ENCODE assay signal across 8 mouse cellular contexts in genomic region chr11:118775753-118776152, GRCm38 (mm10).
DNase-seq lines count a peak whose midpoint lies in the region; ATAC-seq and TF ChIP-seq lines count a peak whose summit lies in the region.

No protein-coding gene starts in this region.

- DNase-seq in intestine, embryonic 14.5 days (ENCODE audit: low spot score): peak; percentile 67
- DNase-seq in c-Kit-positive CD71-positive TER-119-positive erythroid progenitor cells, embryonic 14.5 days (ENCODE audit: low spot score): peak; percentile 5
- peak; percentile 2 to 74 for DNase-seq in kidney, postnatal 36 days
- DNase-seq in left cerebral cortex, postnatal 14 days (ENCODE audit: low spot score in 2 of 2): no peak
- DNase-seq in cerebellum, adult 9-10 months: no peak

- no peaks in the 10 kb centered on the region for H3K9me3 ChIP-seq in intestine, embryonic 14.5 days (ENCODE audit: control insufficient read depth, low read length)
- H3K9me3 ChIP-seq in intestine, embryonic 16.5 days (ENCODE audit: control insufficient read depth, low read length): no peaks in the 10 kb centered on the region
- no peaks in the 10 kb centered on the region for H3K9me3 ChIP-seq in ES-Bruce4 (replicated peaks; ENCODE audit: control insufficient read depth, insufficient read depth, low read length, poor library complexity, severe bottlenecking)

- TF ChIP-seq CTCF in ES-Bruce4 (IDR thresholded peaks at IDR 0.05; ENCODE audit: low read depth, low read length): peak; percentile 82
- peak; percentile 79; the same call in 1 of the 2 replicates for TF ChIP-seq CTCF in olfactory bulb, adult 2 months (IDR thresholded peaks at IDR 0.05; ENCODE audit: insufficient read depth, low read depth, low read length)

- 0 out of 2 replicates have a peak, but pooled peaks have one; percentile 14 for TF ChIP-seq EP300 in ES-Bruce4 (IDR thresholded peaks at IDR 0.05; ENCODE audit: insufficient read depth, low read depth, low read length)

- 15% methylated on average over 3 of the region's 3 CpGs for WGBS in intestine, embryonic 14.5 days
- 17% methylated on average over 3 of the region's 3 CpGs for WGBS in intestine, embryonic 16.5 days
- WGBS in olfactory bulb, adult 2 months: 24% methylated on average over 3 of the region's 3 CpGs

- no peaks in the 10 kb centered on the region for H3K36me3 ChIP-seq in intestine, embryonic 14.5 days (ENCODE audit: control insufficient read depth, insufficient read depth, low read length)
- H3K36me3 ChIP-seq in intestine, embryonic 16.5 days (ENCODE audit: control insufficient read depth, insufficient read depth, low read length): no peaks in the 10 kb centered on the region
- no peaks in the 10 kb centered on the region for H3K36me3 ChIP-seq in ES-Bruce4 (ENCODE audit: control insufficient read depth, insufficient read depth, low read length, poor library complexity, severe bottlenecking)

- no peak overlapping the region for H3K9ac ChIP-seq in intestine, embryonic 14.5 days (ENCODE audit: low read length)
- no peak overlapping the region for H3K9ac ChIP-seq in intestine, embryonic 16.5 days (ENCODE audit: low read depth, low read length)
- H3K9ac ChIP-seq in ES-Bruce4 (ENCODE audit: low read depth, poor library complexity, severe bottlenecking): no peak overlapping the region

- TF ChIP-seq POLR2A in ES-Bruce4 (IDR thresholded peaks at IDR 0.05; ENCODE audit: insufficient read depth, low read length): no peak
- no peak for TF ChIP-seq POLR2A in olfactory bulb, adult 2 months (IDR thresholded peaks at IDR 0.05; ENCODE audit: insufficient read depth, low read depth, low read length)

- ATAC-seq in intestine, embryonic 14.5 days (replicated peaks; ENCODE audit: low FRiP score, low TSS enrichment, low read depth): no peak
- ATAC-seq in intestine, embryonic 16.5 days: no peak

- no peak overlapping the region for H3K27ac ChIP-seq in intestine, embryonic 14.5 days (ENCODE audit: low read depth)
- no peak overlapping the region for H3K27ac ChIP-seq in intestine, embryonic 16.5 days (ENCODE audit: low read length)
- H3K27ac ChIP-seq in ES-Bruce4 (ENCODE audit: insufficient read depth, low read length): no peak overlapping the region
- peak overlapping the region; percentile 65 for H3K27ac ChIP-seq in olfactory bulb, adult 2 months (ENCODE audit: insufficient read depth, low read depth, low read length)

- intact Hi-C loops in left cerebral cortex, postnatal 14 days (cut with DNase I): no loop called here

- no peak overlapping the region for H3K4me3 ChIP-seq in intestine, embryonic 14.5 days (ENCODE audit: low read depth, low read length)
- no peak overlapping the region for H3K4me3 ChIP-seq in intestine, embryonic 16.5 days (ENCODE audit: low read length)
- H3K4me3 ChIP-seq in ES-Bruce4 (ENCODE audit: low read depth, low read length): no peak overlapping the region
- H3K4me3 ChIP-seq in olfactory bulb, adult 2 months (ENCODE audit: insufficient read depth, low read depth, low read length): no peak overlapping the region

- no peak overlapping the region for H3K4me2 ChIP-seq in intestine, embryonic 14.5 days (ENCODE audit: low read length)
- no peak overlapping the region for H3K4me2 ChIP-seq in intestine, embryonic 16.5 days (ENCODE audit: low read depth, low read length)

- H3K4me1 ChIP-seq in intestine, embryonic 14.5 days (replicated peaks; ENCODE audit: control insufficient read depth, insufficient read depth, low read length): no peaks in the 10 kb centered on the region
- H3K4me1 ChIP-seq in intestine, embryonic 16.5 days (ENCODE audit: control insufficient read depth, insufficient read depth, low read length): no peaks in the 10 kb centered on the region
- H3K4me1 ChIP-seq in ES-Bruce4 (ENCODE audit: control insufficient read depth, insufficient read depth, low read length): no peaks in the 10 kb centered on the region
- H3K4me1 ChIP-seq in olfactory bulb, adult 2 months (ENCODE audit: control insufficient read depth, insufficient read depth, low read length): peaks cover 74% of the 10 kb centered on the region

- H3K27me3 ChIP-seq in intestine, embryonic 14.5 days (replicated peaks; ENCODE audit: control insufficient read depth, insufficient read depth, low read length): no peaks in the 10 kb centered on the region
- no peaks in the 10 kb centered on the region for H3K27me3 ChIP-seq in intestine, embryonic 16.5 days (replicated peaks; ENCODE audit: control insufficient read depth, insufficient read depth, low read length)
- H3K27me3 ChIP-seq in ES-Bruce4 (ENCODE audit: control insufficient read depth, insufficient read depth, low read length, poor library complexity, severe bottlenecking): no peaks in the 10 kb centered on the region

Comparison
In these comparisons a context has a peak if more than half of its experiments do, and no peak if none do; other contexts are left out.
1. DNase-seq: peak in intestine, embryonic 14.5 days (single experiment), c-Kit-positive CD71-positive TER-119-positive erythroid progenitor cells, embryonic 14.5 days (single experiment) and kidney, postnatal 36 days (2 of 2); none in left cerebral cortex, postnatal 14 days (0 of 2) and cerebellum, adult 9-10 months (single experiment).